Mouse (Mus musculus) megakaryocyte-erythroid progenitor cell, adult 5-6 weeks (primary cell): Measurements from ENCODE around the gene Rbfox3. TPM values are rescaled to one million over a fixed set of nuclear protein-coding genes. Genes with fewer than 3 reads are reported as not detected.
A peak's percentile ranks its signal among the peaks of the same experiment; 100 is the strongest.

Source experiments
- ATAC-seq: replicated peaks from 2 replicates; pipeline ENCODE4 v1.8.0; 2016; ENCODE audit warnings: mild to moderate bottlenecking, inconsistent platforms; ENCODE audit not compliant: severe bottlenecking, poor library complexity, low FRiP score, low TSS enrichment
- total RNA-seq, 2 experiments: library from RNA; stranded (forward) in 1 of 2; stranded (reverse) in 1 of 2; fragments of 200-1000, 215-1000 nt in 1 of 2; fragments of >200 nt in 1 of 2; fragmentation: Nextera tagmentation in 1 of 2; gene quantifications; 2 replicates each; pipeline ENCODE4 v1.2.3; 2014 to 2017

The Rbfox3 gene
- total RNA-seq, 2 experiments from 2014 or later, result not detected

GRCm38 (mm10) chr11:118503418-118504179, 407.8 kb downstream of the Rbfox3 start:
- ATAC-seq, result no peak

- ATAC-seq, result no peak
Measured at GRCm38 (mm10) chr11:118502990-118503389, 408.4 kb downstream of the Rbfox3 start.

- ATAC-seq, result no peak
Measured at GRCm38 (mm10) chr11:118496066-118496689, 415.2 kb downstream of the Rbfox3 start.

GRCm38 (mm10) chr11:118495065-118495464, 416.3 kb downstream of the Rbfox3 start:
- no peak for ATAC-seq

GRCm38 (mm10) chr11:118494001-118494737, 417.2 kb downstream of the Rbfox3 start:
- ATAC-seq, result no peak

- ATAC-seq, result no peak
Measured at GRCm38 (mm10) chr11:118493458-118493857, 417.9 kb downstream of the Rbfox3 start.

GRCm38 (mm10) chr11:118491230-118491629, 420.2 kb downstream of the Rbfox3 start:
- no peak for ATAC-seq

- ATAC-seq, result peak; percentile 71
Measured at GRCm38 (mm10) chr11:118490566-118491218, 420.7 kb downstream of the Rbfox3 start.

GRCm38 (mm10) chr11:118488907-118489270, 422.5 kb downstream of the Rbfox3 start:
- ATAC-seq, result no peak

- ATAC-seq, result no peak
Measured at GRCm38 (mm10) chr11:118488191-118488906, 423.0 kb downstream of the Rbfox3 start.

GRCm38 (mm10) chr11:118486881-118487772, 424.3 kb downstream of the Rbfox3 start:
- no peak for ATAC-seq

GRCm38 (mm10) chr11:118486281-118486680, 425.1 kb downstream of the Rbfox3 start:
- ATAC-seq, result no peak

GRCm38 (mm10) chr11:118485780-118486179, 425.6 kb downstream of the Rbfox3 start:
- no peak for ATAC-seq

- no peak for ATAC-seq
Measured at GRCm38 (mm10) chr11:118485338-118485737, 426.1 kb downstream of the Rbfox3 start.

- no peak for ATAC-seq
Measured at GRCm38 (mm10) chr11:118484169-118484568, 427.2 kb downstream of the Rbfox3 start.

- no peak for ATAC-seq
Measured at GRCm38 (mm10) chr11:118481751-118482150, 429.6 kb downstream of the Rbfox3 start.

GRCm38 (mm10) chr11:118481231-118481630, 430.2 kb downstream of the Rbfox3 start:
- no peak for ATAC-seq

- no peak for ATAC-seq
Measured at GRCm38 (mm10) chr11:118479776-118480175, 431.6 kb downstream of the Rbfox3 start.
